Mouse (Mus musculus): Measurements from ENCODE around the gene Kif11.

Gene Kif11

DNA sequence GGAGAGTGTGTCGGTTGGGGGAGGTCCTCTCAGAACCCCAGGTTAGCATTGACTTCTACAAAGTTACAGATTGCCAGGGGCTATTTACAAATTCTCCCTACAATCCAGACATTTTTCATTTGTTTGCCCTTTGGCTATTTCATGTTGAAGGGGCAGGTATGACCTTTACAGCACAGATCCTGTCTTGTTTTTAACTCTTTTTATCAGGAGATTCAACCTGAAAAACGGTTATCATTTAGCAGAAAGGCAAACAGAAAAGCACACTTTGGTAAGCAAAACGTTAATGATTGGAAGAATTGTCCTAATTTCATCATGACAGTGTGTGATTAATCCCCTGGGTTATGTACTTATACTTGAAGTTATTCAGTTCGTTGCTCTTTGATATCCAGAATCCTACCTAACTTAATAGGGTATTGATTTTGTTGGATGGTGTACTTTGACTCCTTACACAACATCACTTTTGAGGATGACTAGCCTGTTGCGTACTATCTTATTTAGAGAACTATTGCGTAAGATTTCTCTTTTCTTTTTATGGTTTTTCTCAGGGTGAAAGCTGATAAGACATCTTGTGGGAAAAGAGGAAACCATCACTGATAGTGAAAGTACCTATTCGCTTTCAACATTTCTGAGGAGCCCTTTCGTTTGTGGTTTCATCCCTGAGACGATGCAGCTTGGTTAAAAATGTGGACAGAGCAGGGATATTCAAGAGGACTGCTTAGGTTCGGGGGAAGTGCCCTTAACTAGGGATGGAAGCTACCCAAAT lies 66.5 kb downstream of the Kif11 start:
- in situ Hi-C loops (cut with MboI; ENCODE audit: low sequenced_read_pairs) = no loop called here

DNA sequence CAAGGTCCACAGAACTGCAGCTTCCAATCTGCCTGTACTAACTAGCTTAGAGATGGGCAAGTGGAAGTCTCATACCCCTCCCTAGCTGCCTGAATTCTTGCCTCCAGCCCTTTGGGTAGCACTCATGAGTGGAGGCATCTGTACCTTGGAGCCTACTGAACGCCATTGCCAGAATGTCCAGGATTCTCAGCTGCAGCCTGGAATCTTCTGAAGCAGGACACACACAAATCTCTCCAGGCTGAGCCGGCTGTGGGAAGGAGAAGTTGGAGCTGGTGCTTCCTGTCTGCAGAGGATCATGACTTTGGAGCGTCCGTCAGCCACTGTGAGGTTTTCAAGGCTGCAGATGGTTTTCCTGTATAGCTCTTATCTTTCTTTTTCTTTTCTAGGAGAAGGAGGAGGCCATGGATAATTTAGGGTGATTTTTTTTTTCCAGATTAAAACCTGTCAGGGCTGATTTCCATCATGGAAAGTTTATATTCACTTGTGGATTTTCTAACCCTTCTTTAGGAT lies 67.5 kb downstream of the Kif11 start:
- in situ Hi-C loops (cut with MboI; ENCODE audit: low sequenced_read_pairs) = no loop called here

DNA sequence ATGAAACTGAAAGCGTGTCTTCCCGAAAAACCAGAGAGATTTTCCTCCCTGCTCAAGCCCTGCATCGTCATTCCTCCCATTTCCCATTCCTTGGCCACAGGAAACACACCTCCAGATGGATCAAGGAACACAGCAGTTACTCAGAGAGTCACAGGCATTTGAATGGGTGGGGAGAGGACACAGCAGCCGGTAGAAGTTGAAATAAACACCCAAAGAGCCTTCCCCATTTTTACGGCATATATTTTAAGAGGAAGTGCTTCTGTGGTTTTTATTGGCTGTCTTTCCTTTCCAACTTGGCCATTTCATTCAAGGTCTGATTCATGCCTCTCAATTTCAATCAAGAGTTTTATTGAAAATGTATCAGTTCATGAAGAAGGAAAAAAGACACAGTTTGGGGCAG lies 72.0 kb downstream of the Kif11 start:
- in situ Hi-C loops (cut with MboI; ENCODE audit: low sequenced_read_pairs) = no loop called here

DNA sequence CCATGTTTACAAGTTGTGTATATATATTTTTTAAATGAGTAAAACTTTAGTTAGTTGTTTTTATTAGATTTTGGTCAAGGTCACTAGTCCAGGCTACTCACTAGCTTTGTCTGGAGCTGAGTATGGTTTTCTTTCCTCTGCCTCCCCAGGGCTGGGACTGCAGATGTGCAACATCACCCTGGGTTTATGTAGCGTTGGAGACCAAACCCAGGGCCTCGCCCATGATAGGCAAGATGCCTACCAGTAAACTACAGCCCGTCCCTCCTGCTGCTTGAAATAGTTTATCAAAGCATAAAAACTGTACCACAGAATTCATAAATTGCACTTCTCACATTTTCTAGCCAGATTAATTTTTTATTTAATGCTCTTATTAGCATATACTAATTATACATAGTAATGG lies 73.0 kb downstream of the Kif11 start:
- in situ Hi-C loops (cut with MboI; ENCODE audit: low sequenced_read_pairs) = no loop called here

DNA sequence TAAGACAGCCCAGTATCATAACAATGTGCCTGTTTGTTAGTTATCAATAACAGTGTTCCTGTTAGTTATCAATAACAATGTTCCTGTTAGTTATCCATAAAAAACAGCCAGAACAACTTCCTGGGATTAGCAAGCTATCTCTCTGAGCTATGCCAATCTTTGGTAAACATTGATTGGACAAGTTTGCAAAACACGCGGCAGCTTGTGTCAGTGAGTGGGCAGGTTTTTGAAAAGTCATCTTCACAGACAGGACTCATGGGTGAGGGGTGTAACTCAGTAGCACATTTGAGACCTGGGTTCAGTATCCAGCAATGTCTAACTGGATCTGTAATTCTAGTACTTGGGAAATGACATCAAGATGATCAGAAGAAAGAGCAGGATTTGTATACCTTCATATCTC lies 79.3 kb downstream of the Kif11 start:
- in situ Hi-C loops (cut with MboI; ENCODE audit: low sequenced_read_pairs) = no loop called here

DNA sequence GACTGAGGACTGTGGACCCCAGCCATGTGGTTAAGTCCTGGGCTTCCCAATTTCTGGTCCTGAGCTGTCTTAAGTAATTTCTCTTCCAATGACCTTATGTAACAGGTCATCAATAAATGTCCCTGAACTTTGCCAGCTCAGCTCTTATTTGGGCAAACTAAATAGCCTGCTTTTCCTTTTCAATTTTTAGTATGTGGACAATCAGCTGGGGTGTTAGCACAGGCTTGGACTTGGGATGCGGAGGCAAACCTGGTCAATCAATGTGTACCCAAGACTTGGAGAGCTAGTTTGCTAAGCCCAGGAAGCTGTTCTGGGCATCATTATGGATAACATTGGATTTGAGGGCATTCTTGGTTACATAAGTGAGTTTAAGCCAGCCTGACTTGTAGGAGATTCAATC lies 79.8 kb downstream of the Kif11 start:
- in situ Hi-C loops (cut with MboI; ENCODE audit: low sequenced_read_pairs) = no loop called here

DNA sequence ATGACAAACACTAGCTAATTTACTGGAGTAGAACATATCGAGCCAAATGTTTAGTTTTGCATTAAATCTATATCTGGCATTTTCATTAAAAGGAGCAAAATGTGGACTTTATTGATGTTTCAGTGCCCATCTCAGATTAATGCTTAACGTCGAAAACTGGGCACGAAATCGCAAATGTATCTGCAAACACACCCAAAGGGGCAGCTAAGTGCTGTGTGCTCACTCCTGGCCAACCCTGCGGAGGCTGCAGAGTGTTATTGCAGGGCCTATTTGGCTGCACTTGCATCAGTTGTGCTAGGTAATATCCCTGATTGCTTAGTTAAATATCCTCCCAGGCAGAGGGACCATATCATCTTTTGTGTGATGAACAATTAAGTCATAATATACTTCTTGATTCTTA lies 81.8 kb downstream of the Kif11 start:
- in situ Hi-C loops (cut with MboI; ENCODE audit: low sequenced_read_pairs) = no loop called here

DNA sequence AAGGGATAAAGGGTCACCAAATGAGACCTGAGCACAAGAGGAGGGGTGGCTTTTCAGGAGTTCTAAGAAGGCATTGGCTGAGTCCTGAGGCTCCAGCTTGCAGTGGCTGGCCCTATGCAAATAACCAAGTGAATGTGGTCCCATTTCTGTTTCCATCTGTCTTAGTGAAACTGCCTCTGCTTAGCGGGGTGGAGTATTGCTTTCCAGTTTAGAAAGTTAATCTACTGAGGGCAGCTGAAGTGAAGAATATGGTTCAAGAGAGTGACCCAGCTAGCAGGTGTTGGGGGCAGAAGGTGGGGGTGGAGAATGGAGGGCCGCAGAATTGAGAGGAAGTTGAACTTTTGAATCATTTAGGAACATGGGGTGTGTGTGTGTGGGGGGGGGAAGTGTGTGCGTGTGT lies 90.2 kb downstream of the Kif11 start:
- in situ Hi-C loops (cut with MboI; ENCODE audit: low sequenced_read_pairs) = no loop called here

DNA sequence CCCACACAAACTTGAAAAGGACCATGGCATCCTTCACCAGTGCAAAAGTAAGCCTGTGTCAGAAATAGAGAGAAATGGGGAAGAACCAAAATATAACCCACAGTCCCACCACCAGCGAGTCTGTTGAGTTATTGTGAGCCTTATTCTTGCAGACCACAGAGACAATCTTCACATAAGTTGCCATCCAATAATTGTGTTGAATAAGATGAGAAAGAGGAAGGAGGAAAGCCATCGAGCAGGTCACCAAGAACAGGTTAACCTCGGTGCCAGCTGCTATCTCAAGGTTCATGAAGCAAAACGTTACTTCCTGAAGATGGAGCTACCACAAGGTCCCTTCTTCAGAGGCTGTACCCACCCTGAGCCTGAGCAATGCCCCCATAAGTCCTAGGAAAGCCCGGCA lies 90.8 kb downstream of the Kif11 start:
- in situ Hi-C loops (cut with MboI; ENCODE audit: low sequenced_read_pairs) = no loop called here

DNA sequence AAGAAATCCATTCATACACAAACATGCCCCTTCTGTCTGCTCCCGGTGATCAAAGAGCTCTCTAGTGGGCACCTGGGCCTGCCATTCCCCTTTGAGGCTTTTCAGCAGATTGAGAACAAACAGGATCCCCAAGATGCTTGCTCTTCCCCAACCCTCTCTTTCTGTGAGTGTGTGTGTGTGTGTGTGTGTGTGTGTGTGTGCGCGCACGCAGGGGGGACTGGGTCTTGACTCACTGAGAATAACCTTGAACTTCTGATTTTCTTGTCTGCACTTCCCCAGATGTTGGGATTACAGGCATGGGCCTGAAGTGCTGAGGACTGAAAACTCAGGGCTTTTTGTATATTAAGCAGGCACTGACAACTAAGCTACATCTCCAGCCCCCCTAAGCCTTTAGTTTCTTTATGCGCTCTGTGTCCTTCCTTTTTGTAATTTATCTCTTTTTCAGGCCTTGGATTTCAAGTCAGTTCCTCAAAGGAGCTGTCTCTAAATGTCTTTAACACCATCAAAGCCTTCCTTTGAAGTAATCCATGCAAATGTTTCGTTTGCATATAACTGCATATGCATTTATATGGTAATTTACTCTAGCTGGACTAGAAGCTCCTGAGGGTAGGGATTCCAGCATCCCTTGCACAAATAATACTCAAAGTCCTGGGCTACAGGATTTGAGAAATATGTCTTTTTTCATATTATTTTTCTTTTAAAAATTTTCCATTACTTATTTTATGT lies 92.8 kb downstream of the Kif11 start:
- in situ Hi-C loops (cut with MboI; ENCODE audit: low sequenced_read_pairs) = no loop called here

All from CH12F3 (cell line).